Comparison of ENCODE assay signal across 12 mouse cellular contexts in genomic region chr3:66082975-66083374, GRCm38 (mm10).
"Had no signal": no experiment of that assay in that cellular context is flagged by ENCODE, and none has a peak within 500 bp of the region (broad histone marks: within the 10 kb centered on the region; RNA-seq: fewer than 3 reads in every experiment).

No protein-coding gene starts in this region.

- H3K9me3 ChIP-seq: limb, embryonic 10.5 days; liver, embryonic 15.5 days; stomach, embryonic 15.5 days had no signal

- H3K4me3 ChIP-seq: left cerebral cortex, adult 2 months; limb, embryonic 10.5 days; liver, embryonic 15.5 days; stomach, embryonic 15.5 days had no signal

- DNase-seq: kidney, postnatal 10 days; kidney, postnatal 4 days; lung, adult 2 months; lung, postnatal 36 days; right cerebral cortex, postnatal 14 days; thymus, postnatal 4 days had no signal

- H3K36me3 ChIP-seq: limb, embryonic 10.5 days; liver, embryonic 15.5 days; stomach, embryonic 15.5 days had no signal

- H3K27me3 ChIP-seq: liver, embryonic 15.5 days; stomach, embryonic 15.5 days had no signal

- H3K9ac ChIP-seq: liver, embryonic 15.5 days; stomach, embryonic 15.5 days had no signal

- H3K27ac ChIP-seq: left cerebral cortex, adult 2 months; limb, embryonic 10.5 days; liver, embryonic 15.5 days; stomach, embryonic 15.5 days had no signal

- H3K4me1 ChIP-seq: stomach, embryonic 15.5 days had no signal

- H3K4me2 ChIP-seq: liver, embryonic 11.5 days; liver, embryonic 15.5 days; stomach, embryonic 15.5 days had no signal

- ATAC-seq: lung, postnatal 0 days had no signal
